Mouse (Mus musculus) ovary, postnatal 14 days (tissue): ENCODE data around the gene Pld5.

Experiments
- DNase-seq: peaks from one replicate; pipeline ENCODE4 v3.0.0; 2022; ENCODE audit warnings: low spot score

Gene Pld5

DNA sequence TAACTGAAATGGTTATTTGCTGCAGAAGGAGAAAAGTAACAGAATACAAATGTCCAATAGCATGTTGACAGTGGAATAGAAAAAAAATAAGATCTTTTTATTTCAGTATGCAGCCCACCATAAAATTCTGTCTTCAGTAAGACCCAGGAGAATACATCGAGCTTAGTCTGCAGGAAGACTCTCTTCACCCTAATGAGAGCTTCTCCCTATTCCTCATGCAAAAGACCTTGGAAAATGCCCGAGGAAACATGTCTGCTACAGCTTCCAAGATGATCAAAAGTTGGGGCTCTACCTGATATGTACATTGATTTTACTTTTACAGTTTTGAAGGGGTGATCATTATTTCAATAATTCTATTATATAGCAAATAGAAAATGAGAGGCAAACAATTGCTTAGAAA is 108.0 kb downstream of the Pld5 start:
- no peak for DNase-seq

DNA sequence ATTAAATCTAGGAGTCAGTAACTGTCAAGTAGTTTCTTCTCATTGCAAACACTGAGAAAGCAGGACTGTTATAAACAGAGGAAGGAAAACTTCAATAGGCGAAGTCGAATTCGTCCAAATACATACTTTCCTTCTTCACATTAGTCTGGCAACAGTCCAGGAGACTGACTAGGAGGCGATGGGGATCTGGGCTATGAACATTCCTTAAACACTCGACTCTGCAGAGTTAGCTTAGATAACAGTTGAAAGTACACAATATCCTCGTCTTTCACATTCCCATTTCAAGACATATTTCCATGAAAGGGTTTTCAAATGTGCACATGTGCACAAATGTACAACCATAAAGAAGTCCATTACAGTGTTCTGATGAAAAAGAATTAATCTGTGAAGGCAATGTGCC is 129.8 kb downstream of the Pld5 start:
- DNase-seq, result no peak

DNA sequence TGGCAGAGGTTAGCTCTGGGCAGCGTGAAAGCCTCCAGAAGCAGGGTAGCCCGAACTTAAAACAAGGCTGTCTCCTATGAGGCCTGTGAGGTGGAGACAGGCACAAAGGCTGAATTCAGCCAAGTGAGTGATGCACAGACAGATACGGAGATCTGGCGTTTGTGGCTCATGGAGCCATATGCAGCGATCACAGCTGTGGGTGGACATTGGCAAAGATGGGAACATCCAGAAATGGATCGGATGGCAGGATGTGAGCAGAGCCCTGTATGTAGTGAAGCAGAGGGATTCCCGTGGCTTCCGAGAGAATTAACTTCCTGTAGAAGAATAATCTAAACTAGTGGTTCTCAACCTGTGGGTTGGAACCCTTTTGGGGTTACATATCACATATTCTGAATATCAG is 140.7 kb downstream of the Pld5 start:
- no peak for DNase-seq

DNA sequence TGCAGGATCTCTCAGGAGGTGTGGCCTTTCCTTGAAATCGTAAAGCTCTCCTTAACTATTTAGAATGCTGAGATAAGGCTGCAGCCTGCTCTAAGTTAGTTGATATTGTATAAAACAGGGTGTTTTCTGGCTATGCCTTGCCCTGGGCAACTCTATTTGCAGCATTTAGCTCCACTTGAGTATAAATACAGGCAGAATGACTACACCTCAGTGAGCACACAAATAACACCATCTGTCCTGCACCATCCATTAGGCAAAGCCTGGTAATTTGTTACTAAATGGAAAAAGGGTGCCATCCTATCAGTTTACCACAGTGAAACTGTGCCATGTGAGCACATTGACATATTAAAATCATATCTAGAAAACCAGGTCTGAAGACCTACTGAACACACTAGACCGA is 149.3 kb downstream of the Pld5 start:
- no peak for DNase-seq

DNA sequence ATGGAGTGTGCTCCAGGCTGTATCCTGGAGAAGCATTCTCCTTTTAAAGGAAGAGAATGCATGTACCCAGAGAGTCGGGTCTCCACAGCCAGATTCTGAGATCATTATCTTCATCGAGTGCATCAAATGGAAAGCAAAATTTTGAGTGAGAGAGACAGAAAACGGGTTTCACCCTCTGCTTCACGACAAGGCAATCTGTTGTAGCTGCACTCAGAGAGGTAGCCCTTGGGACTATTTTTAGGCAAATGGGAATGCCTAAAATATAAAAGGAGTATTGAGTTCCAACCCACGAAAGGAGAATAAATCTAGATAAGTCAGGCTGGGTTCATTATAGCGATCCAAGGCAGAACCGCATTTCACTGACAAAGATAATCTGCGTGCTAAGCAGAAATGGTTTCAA is 150.7 kb downstream of the Pld5 start:
- no peak for DNase-seq

DNA sequence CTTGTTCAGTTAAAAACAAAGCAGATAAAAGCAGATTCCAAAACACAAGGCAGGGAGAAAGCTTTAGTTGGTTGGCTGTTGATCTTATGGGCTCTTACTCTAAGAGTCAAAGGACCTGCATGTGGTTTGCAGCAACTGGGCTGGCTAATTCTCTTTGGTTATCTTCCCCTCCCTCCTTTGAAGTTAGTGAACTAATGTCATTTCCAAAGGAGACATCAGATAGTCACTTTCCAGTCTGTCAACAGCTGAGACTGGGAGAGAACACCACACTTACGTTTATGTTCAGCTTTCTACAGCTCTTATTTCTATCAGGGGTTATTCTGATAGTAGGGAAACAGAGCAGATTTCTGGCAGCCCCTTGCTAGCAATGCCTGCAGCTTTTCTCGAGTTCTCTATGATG is 151.3 kb downstream of the Pld5 start:
- DNase-seq, result no peak

DNA sequence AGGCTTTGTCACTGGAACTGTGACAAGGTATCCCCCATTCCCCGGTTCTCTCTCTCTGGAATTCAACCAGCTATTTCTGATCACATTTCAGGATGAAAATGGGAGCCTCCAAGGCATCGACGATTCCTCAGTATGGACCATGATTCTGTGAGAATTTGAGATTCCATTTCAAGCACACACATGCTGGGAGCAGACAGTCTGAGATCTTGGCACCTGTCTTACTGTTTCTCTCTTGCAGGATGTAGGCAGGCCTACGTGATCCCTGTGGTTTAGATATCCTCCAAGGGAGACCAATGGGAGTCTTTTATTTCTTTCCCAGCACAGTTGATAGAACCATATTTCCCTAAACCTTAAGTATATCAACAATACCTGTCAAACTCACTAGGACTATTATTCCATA is 159.5 kb downstream of the Pld5 start:
- DNase-seq, result no peak

DNA sequence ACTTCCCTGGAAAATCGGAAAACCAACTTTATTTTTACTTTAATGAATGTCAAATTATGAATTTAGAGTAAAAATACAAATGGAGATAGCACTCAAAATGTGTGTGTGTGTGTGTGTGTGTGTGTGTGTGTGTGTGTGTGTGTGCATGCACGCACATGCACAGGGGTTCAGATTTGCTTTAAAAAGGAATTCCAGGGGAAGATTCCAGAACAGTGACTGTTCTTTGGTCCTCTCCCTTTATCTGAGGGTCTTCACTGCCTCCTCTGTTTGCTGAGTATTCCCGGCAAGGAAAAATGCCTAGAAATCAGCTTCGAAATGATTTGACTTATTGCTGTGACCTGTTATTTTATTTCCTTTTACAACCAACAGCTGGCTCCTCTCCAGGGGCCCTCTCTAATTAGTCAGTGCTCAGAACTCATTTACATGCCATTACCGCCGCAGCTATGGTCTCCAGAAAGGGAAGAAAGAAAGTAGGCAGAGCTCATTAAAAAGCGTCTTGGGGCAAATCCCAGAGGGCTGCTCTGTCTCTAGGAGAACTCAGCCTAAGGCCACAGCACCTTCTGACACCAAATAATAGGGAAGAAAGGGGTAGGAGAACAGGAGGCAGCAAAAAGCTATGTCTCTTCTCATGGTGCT is 176.3 kb downstream of the Pld5 start:
- DNase-seq, result no peak

DNA sequence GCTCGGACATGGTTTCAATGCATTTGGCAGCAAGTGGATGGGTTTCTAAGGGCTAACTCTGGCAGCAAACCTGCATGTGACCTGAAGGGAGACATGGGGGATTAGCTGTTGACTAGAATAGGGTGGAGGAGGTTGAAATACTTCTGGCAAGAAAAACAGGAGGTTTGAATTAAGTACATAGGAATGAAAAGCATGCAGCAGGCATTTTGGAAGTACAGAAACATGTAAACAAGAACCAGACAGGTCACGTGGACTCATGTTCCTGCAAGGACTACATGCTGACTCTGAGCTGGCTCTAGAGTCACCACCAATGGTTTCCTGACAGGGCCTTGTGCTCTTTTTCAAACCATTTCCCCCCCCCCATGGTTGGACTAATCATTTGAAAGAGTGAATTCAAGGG is 183.0 kb downstream of the Pld5 start:
- DNase-seq, result no peak

DNA sequence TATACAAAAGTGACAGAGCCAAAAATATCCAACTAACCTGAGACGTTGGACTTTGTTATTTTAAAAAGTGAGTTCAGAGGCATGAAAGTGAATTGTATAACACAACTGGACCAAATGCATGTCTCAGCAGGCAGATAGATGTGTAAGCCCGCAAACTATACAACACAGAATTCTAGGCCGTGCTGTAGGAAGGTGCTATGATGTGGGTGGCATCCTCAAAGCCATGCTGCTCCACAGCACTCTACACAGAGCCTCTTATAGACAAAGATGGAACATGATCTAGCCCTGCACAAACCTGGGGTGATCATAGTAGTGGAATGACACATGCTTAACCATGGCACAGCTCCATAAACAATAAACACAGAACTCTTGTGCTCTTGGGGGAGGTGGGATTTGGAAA is 185.7 kb downstream of the Pld5 start:
- no peak for DNase-seq

DNA sequence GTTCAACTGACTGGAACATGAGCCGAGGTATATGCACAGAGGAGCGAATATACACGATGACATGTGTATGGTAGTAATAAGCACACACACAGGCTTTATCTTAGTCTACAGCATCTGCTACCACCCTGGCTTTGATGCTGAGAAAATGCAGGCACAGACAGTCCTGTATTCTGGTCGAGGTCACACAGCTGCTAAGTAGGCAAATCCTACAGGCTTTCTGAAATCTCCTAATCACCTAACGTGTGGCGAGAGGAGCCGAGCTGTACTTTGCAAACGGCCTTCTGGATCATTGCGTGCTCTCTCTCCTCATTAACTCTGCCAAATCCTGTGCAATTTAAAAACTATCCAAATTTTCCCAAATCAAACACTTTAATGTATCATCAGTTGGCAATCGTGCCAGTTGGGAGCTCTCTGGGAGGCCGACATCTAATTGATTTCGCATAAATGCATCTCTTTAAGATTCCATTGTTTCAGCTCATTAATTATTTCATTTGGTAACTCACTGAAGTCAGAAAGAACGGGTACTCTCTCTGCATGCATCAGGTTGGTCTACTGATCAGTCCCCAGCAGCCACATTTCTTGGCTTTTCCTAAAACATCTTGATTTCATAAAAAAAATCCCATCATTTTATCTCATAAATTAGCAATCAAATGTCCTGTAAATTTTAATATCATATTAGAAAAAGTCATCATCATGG is 189.0 kb downstream of the Pld5 start:
- DNase-seq, result no peak

DNA sequence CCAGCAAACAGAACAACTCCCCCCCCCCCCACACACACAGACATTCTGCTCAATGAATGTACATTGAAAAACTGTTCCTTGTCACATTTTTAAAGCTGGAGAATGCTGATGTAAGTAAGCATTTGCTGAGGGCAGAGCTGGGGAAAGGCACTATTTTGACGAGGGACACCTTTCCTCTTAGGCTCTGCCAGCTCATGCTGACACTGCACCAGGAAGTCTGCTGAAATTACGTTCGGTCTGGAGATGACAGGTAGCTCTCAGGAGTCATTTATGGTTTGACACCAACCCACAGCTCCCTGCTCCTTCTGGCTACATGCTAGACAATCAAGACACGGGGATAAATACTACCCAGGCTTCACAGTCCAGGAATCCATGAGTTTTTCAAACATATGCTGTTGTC is 192.8 kb downstream of the Pld5 start:
- DNase-seq, result no peak

DNA sequence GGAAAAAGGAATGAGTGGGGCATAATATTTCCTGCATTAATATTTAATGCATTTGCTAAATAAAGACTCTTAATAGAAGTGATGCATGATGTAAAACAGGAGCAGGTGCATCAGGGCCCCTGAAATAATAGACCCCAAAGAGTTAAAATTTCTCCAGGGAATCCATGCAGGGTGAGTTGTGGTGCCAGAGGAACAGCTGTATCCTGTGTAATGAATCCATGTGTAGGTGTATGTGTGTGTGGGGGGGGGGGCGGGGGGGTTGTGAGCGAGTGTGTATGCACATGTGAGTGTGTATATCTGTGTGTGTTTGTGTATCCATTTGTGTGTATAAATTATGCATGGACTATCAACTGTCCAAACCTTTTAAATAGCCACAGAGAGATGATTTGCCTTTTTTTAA is 194.1 kb downstream of the Pld5 start:
- no peak for DNase-seq

DNA sequence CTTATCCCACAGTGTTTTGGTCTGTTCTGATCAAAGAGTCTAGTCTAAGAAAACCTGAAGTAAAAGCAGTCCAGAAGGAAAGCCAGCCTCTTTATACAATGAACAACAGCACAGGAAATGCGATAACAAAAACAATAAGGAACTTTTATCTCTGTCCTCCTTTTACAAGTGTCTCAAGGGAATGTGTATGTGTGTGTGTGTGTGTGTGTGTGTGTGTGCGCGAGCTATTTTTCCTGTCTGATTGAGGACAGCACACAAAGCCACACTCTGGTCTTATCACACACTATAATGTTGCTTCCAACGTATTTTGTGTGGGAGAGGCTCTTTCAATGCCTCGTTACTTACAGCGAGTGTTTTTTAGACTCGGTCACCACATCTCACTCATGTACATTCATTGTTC is 196.7 kb downstream of the Pld5 start:
- DNase-seq, result no peak

DNA sequence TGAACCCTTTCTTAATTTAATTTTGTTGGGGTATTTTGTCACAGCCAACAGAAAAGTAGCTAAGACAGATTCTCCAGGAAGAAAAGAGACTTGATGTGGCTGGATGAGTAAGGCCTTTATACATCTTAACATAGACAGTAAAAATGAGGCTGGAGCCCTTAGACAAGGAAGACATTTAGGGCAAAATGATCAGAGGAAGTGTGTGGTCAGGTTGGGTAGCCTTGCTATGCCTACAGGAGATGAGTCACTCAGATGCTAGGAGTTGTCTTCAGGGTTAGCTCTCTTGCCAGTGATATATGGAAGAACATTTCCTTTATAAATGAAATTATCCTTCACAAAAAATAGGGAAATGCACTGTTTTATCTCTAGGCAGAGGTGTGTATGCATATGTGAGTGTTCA is 198.3 kb downstream of the Pld5 start:
- no peak for DNase-seq

DNA sequence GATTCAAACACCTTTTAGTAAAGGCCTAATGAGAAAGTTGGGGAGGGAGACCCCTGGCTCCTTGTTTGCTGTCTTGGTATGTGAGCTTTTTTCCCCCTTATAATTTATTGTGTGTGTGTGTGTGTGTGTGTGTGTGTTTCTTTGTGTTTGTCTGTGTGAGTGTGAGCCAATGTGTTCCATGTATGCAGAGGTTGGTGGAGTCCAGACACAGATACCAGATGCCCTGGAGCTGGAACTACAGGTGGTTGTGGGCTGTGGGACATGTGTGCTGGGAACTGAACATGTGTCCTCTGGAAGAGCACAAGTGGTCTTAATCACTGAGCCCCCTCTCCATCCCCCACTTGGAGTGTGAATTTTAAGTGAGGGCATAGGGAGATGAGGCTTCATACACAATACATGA is 199.3 kb downstream of the Pld5 start:
- DNase-seq, result no peak

DNA sequence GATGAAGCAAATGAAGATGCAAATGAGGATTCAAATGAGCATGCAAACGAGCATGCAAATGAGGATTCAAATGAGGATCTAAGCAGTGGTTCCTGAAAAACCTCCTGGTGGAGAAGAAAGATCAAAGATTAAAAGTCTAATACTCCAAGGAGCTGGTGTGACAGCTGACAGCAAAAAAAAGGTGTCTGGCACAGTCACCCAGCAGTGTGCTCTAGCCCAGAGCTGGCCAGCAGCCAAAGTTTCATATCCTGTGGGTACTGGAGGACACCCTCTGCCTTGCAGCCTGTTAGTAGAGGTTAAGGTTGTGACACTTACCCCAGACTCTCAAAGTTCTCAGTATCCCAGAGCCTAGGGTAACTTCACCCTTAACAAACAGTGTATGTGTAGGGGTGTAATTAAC is 199.7 kb downstream of the Pld5 start:
- DNase-seq, result peak; percentile 2

DNA sequence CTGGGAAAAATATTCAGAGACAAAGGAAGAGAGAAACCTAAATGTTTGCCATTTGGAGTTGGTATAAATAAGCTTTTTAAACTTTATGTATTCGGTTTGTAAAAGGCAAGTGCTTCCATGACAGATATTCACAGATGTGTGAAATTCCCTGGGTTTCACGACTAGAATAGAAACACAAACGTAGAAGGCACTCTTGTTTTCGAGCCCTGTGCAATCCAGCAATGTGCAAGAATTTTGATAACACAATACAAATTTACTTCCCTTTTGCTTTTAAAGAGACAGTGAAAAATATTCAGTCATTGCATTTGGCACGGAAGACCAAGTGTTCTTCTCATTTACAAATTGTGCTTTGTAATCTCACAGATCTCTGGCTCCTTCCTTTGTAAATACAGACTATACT is 200.6 kb downstream of the Pld5 start:
- no peak for DNase-seq

DNA sequence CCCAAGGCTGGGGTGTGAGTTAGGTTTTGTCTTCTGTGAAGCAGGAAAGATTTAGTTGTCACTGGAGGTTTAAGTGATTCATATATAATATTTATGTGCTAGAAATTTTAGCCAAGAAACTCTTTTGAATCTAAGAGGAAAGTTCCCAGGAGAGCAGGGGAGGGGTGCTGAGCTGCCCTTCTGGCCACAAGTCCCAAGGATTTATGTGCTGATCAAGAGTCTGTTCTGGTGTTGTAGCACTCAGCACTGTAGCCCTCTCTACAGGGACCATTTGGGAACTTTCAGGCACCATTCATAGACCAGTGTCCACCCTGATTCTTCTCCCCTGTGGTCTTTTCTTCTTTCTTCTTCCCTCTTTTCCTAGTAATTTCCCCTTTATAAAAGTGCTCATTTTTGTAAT is 209.8 kb downstream of the Pld5 start:
- DNase-seq, result no peak

DNA sequence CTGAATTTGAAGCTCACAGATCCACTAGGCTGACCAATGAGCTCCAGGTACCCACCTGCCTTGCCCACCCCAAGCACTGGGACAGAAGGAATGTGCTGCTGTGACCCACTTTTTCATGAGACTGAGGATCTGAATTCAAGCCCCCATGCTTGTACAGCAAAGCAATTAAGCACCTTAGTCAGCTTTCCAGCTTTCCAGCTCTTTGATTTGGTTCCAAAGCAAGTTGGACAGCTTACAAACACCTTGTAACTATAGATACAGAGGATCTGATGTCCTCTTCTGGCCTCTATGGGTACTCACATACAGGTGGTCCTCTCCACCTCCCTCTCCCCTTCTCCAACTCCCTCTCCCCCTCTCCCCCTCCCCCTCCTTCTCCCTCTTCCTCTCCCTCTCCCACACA is 210.6 kb downstream of the Pld5 start:
- DNase-seq, result no peak

DNA sequence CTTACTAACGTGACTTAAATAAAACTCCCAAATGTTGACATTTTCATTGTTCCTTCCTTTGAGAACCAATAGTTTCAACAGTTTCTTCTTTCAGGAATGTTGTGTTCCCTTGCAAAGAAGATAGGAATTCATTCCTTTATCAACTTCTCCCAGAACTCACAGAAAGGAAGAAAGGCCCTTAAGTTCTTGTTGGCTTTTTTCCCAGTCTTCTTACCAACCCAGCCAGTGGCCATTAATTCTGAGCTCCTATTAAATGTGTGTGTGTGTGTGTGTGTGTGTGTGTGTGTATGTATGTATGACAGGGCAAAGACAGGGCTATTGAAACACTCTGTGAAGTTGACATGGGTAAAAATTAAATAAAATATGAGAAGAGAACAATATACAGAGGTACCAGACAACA is 221.5 kb downstream of the Pld5 start:
- no peak for DNase-seq

DNA sequence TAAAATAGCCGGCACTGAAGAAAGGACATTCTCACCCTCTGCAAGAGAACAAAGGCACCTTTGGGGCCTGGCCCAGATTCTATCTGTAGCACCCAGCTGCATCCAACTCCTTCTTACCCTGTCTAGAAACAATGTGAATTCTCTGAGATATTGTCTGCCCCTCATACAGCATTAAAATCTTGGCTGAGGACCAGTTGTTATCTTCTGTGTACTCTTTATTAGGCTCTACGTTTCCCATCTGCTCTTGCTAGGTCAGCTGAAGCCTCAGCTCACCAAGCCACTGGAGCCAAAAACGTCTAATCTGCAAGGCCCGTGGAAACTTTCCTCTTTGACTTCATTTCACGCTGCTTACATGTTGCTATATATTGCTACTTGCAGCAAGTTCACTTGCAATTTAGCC is 228.1 kb downstream of the Pld5 start:
- no peak for DNase-seq

DNA sequence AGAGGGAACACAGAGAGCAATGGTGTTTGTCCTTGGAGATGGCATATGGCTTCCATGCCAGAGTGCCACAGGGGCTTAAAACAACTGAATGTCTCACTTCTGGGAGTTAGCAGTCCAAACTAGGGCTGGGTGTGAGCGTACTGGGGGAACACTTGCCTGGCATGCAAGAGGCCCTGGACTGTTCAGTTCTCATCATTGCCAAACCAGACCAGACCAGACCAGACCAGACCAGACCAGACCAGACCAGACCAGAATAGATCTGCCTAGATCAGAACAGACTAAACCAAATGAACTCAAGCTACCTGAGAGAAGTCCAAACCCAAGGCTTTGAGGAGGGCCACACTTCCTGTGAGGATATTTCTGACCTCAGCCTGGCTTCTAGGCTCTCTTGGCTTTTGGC is 228.7 kb downstream of the Pld5 start:
- no peak for DNase-seq

DNA sequence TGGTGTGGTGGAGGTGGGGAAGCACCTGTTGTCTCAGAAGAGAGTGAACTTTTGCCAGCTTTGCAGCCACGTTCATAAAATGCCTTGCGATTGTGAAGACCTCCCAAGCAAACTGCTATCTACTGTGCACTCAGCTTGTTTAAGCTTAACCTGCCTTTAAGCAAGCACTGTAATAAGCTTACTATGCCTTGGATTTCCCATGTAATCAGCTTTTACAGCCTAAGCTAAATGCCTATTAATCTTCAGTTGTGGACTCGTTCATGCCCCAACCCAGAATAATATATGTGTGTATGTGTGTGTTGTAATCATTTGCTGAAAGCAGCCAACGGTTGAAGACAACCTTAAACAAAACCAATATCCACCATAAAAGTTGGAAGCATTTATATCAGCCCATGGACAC is 232.1 kb downstream of the Pld5 start:
- DNase-seq, result no peak
